Mouse (Mus musculus): Measurements from ENCODE around the gene Defb26. TPM values are rescaled to one million over a fixed set of nuclear protein-coding genes. Genes with fewer than 3 reads are reported as not detected.

Gene Defb26
- polyA plus RNA-seq, 1 experiment from 2014 or later: not detected

- Histone ChIP-seq H3K9me3 (ENCODE audit: control insufficient read depth, low read length) (no peaks in the 10 kb centered on the region), H3K4me2 (ENCODE audit: low read depth, low read length, severe bottlenecking) (no peak overlapping the region), H3K4me1 (replicated peaks; ENCODE audit: control insufficient read depth, insufficient read depth, low read length) (no peaks in the 10 kb centered on the region), H3K9ac (ENCODE audit: low read length) (no peak overlapping the region), H3K27me3 (ENCODE audit: control insufficient read depth, insufficient read depth, low read length) (no peaks in the 10 kb centered on the region), H3K27ac (ENCODE audit: low read depth, low read length) (no peak overlapping the region), H3K36me3 (ENCODE audit: control insufficient read depth, insufficient read depth, low read length) (no peaks in the 10 kb centered on the region), H3K4me3 (ENCODE audit: low read depth, low read length) (no peak overlapping the region)
- ATAC-seq (replicated peaks; ENCODE audit: low FRiP score) (no peak), DNase-seq (ENCODE audit: low spot score) (peak; percentile 55)
- WGBS: 71% methylated on average over 2 of the region's 2 CpGs
Observed at GRCm38 (mm10) chr2:152487024-152487423, 24.5 kb downstream of the Defb26 start.

GRCm38 (mm10) chr2:152481726-152482125 lies 29.8 kb downstream of the Defb26 start:
- no peak for ATAC-seq (replicated peaks; ENCODE audit: low FRiP score)
- 89% methylated on average over 7 of the region's 7 CpGs for WGBS
- Histone ChIP-seq H3K4me1 (replicated peaks; ENCODE audit: control insufficient read depth, insufficient read depth, low read length) (no peaks in the 10 kb centered on the region), H3K4me3 (ENCODE audit: low read depth, low read length) (no peak overlapping the region), H3K9me3 (ENCODE audit: control insufficient read depth, low read length) (no peaks in the 10 kb centered on the region), H3K27me3 (ENCODE audit: control insufficient read depth, insufficient read depth, low read length) (no peaks in the 10 kb centered on the region), H3K36me3 (ENCODE audit: control insufficient read depth, insufficient read depth, low read length) (no peaks in the 10 kb centered on the region), H3K9ac (ENCODE audit: low read length) (no peak overlapping the region), H3K4me2 (ENCODE audit: low read depth, low read length, severe bottlenecking) (no peak overlapping the region), H3K27ac (ENCODE audit: low read depth, low read length) (no peak overlapping the region)
- no peak for DNase-seq (ENCODE audit: low spot score)

GRCm38 (mm10) chr2:152480881-152481280 lies 30.6 kb downstream of the Defb26 start:
- no peak for ATAC-seq (replicated peaks; ENCODE audit: low FRiP score)
- H3K9me3 ChIP-seq (ENCODE audit: control insufficient read depth, low read length): no peaks in the 10 kb centered on the region
- H3K4me2 ChIP-seq (ENCODE audit: low read depth, low read length, severe bottlenecking): no peak overlapping the region
- H3K4me3 ChIP-seq (ENCODE audit: low read depth, low read length): no peak overlapping the region
- no peak overlapping the region for H3K27ac ChIP-seq (ENCODE audit: low read depth, low read length)
- H3K4me1 ChIP-seq (replicated peaks; ENCODE audit: control insufficient read depth, insufficient read depth, low read length): no peaks in the 10 kb centered on the region
- H3K36me3 ChIP-seq (ENCODE audit: control insufficient read depth, insufficient read depth, low read length): no peaks in the 10 kb centered on the region
- H3K9ac ChIP-seq (ENCODE audit: low read length): no peak overlapping the region
- DNase-seq (ENCODE audit: low spot score): no peak
- H3K27me3 ChIP-seq (ENCODE audit: control insufficient read depth, insufficient read depth, low read length): no peaks in the 10 kb centered on the region
- WGBS: 88% methylated on average over 3 of the region's 3 CpGs

GRCm38 (mm10) chr2:152476763-152477162 lies 34.7 kb downstream of the Defb26 start, which contains the start of gene Defb20:
Defb20 (plus strand) TSS chr2:152477063.
- no peaks in the 10 kb centered on the region for H3K9me3 ChIP-seq (ENCODE audit: control insufficient read depth, low read length)
- H3K4me1 ChIP-seq (replicated peaks; ENCODE audit: control insufficient read depth, insufficient read depth, low read length): no peaks in the 10 kb centered on the region
- 61% methylated on average over 2 of the region's 2 CpGs for WGBS
- no peaks in the 10 kb centered on the region for H3K27me3 ChIP-seq (ENCODE audit: control insufficient read depth, insufficient read depth, low read length)
- H3K4me3 ChIP-seq (ENCODE audit: low read depth, low read length): no peak within 1 kb of the TSS
- no peak within 1 kb of the TSS for H3K9ac ChIP-seq (ENCODE audit: low read length)
- ATAC-seq (replicated peaks; ENCODE audit: low FRiP score) (no peak), DNase-seq (ENCODE audit: low spot score) (no peak)
- no peaks in the 10 kb centered on the region for H3K36me3 ChIP-seq (ENCODE audit: control insufficient read depth, insufficient read depth, low read length)
- no peak within 1 kb of the TSS for H3K4me2 ChIP-seq (ENCODE audit: low read depth, low read length, severe bottlenecking)
- H3K27ac ChIP-seq (ENCODE audit: low read depth, low read length): no peak within 1 kb of the TSS

- Histone ChIP-seq H3K4me1 (replicated peaks; ENCODE audit: control insufficient read depth, insufficient read depth, low read length) (no peaks in the 10 kb centered on the region), H3K36me3 (ENCODE audit: control insufficient read depth, insufficient read depth, low read length) (no peaks in the 10 kb centered on the region), H3K4me2 (ENCODE audit: low read depth, low read length, severe bottlenecking) (no peak overlapping the region), H3K9ac (ENCODE audit: low read length) (no peak overlapping the region), H3K27ac (ENCODE audit: low read depth, low read length) (no peak overlapping the region), H3K9me3 (ENCODE audit: control insufficient read depth, low read length) (no peaks in the 10 kb centered on the region), H3K27me3 (ENCODE audit: control insufficient read depth, insufficient read depth, low read length) (no peaks in the 10 kb centered on the region), H3K4me3 (ENCODE audit: low read depth, low read length) (no peak overlapping the region)
- DNase-seq (ENCODE audit: low spot score) (no peak), ATAC-seq (replicated peaks; ENCODE audit: low FRiP score) (no peak)
- WGBS: 38% methylated on average over 3 of the region's 3 CpGs
Observed at GRCm38 (mm10) chr2:152472434-152472833, 39.1 kb downstream of the Defb26 start.

GRCm38 (mm10) chr2:152470973-152471372 lies 40.5 kb downstream of the Defb26 start:
- no peak overlapping the region for H3K4me3 ChIP-seq (ENCODE audit: low read depth, low read length)
- H3K9ac ChIP-seq (ENCODE audit: low read length): no peak overlapping the region
- no peak overlapping the region for H3K27ac ChIP-seq (ENCODE audit: low read depth, low read length)
- no peaks in the 10 kb centered on the region for H3K4me1 ChIP-seq (replicated peaks; ENCODE audit: control insufficient read depth, insufficient read depth, low read length)
- H3K36me3 ChIP-seq (ENCODE audit: control insufficient read depth, insufficient read depth, low read length): no peaks in the 10 kb centered on the region
- no peaks in the 10 kb centered on the region for H3K27me3 ChIP-seq (ENCODE audit: control insufficient read depth, insufficient read depth, low read length)
- 37% methylated on average over 7 of the region's 7 CpGs for WGBS
- ATAC-seq (replicated peaks; ENCODE audit: low FRiP score) (no peak), DNase-seq (ENCODE audit: low spot score) (no peak)
- no peak overlapping the region for H3K4me2 ChIP-seq (ENCODE audit: low read depth, low read length, severe bottlenecking)
- H3K9me3 ChIP-seq (ENCODE audit: control insufficient read depth, low read length): no peaks in the 10 kb centered on the region

- Histone ChIP-seq H3K27me3 (ENCODE audit: control insufficient read depth, insufficient read depth, low read length) (no peaks in the 10 kb centered on the region), H3K9ac (ENCODE audit: low read length) (no peak within 1 kb of the TSS), H3K4me2 (ENCODE audit: low read depth, low read length, severe bottlenecking) (no peak within 1 kb of the TSS), H3K4me3 (ENCODE audit: low read depth, low read length) (no peak within 1 kb of the TSS), H3K27ac (ENCODE audit: low read depth, low read length) (no peak within 1 kb of the TSS), H3K9me3 (ENCODE audit: control insufficient read depth, low read length) (no peaks in the 10 kb centered on the region), H3K4me1 (replicated peaks; ENCODE audit: control insufficient read depth, insufficient read depth, low read length) (no peaks in the 10 kb centered on the region), H3K36me3 (ENCODE audit: control insufficient read depth, insufficient read depth, low read length) (no peaks in the 10 kb centered on the region)
- 90% methylated on average over 3 of the region's 3 CpGs for WGBS
- DNase-seq (ENCODE audit: low spot score) (no peak), ATAC-seq (replicated peaks; ENCODE audit: low FRiP score) (no peak)
Observed at GRCm38 (mm10) chr2:152464570-152465150, 46.8 kb downstream of the Defb26 start, which contains the start of gene Defb23. Defb23 (minus strand) TSS chr2:152464620.

GRCm38 (mm10) chr2:152459241-152459640 lies 52.3 kb downstream of the Defb26 start:
- Histone ChIP-seq H3K9me3 (ENCODE audit: control insufficient read depth, low read length) (no peaks in the 10 kb centered on the region), H3K4me1 (replicated peaks; ENCODE audit: control insufficient read depth, insufficient read depth, low read length) (no peaks in the 10 kb centered on the region), H3K4me3 (ENCODE audit: low read depth, low read length) (no peak overlapping the region), H3K4me2 (ENCODE audit: low read depth, low read length, severe bottlenecking) (no peak overlapping the region), H3K27ac (ENCODE audit: low read depth, low read length) (no peak overlapping the region), H3K36me3 (ENCODE audit: control insufficient read depth, insufficient read depth, low read length) (no peaks in the 10 kb centered on the region), H3K27me3 (ENCODE audit: control insufficient read depth, insufficient read depth, low read length) (no peaks in the 10 kb centered on the region), H3K9ac (ENCODE audit: low read length) (no peak overlapping the region)
- 82% methylated on average over 13 of the region's 13 CpGs for WGBS
- DNase-seq (ENCODE audit: low spot score) (no peak), ATAC-seq (replicated peaks; ENCODE audit: low FRiP score) (no peak)

All from forebrain, embryonic 11.5 days (tissue).